In the genomic region with DNA sequence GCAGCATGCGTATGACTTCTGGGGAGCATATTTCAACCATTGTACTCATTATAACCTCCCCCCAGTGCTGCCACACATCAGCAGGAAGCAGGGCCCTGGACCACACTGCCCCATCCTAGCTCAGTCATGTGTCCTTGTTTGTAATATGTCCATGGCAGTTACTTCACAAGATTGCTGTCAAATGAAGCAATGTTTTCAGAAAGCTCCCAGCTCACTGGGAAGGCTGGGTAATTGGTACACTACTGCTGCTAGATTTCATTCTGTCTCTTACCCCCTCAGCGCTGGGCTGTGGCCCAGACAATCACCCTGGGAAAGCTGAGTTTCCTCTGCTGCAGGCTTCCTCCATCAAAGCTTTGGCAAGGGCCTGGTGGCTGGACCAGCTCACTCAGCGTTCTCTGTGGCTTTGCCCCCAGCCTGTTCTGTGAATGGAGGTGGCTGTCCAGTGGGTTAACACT, we compare ENCODE assay signal across 21 mouse cellular contexts. TPM values are rescaled to one million over a fixed set of nuclear protein-coding genes. Genes with fewer than 3 reads are reported as not detected.
DNase-seq lines count a peak whose midpoint lies in the region; ATAC-seq lines count a peak whose summit lies in the region.
"Had no signal": no experiment of that assay in that cellular context is flagged by ENCODE, and none has a peak within 500 bp of the region (broad histone marks: within the 10 kb centered on the region; RNA-seq: fewer than 3 reads in every experiment).

No protein-coding gene starts in this region.

- H3K27me3 ChIP-seq in megakaryocyte, embryonic 14.5 days (replicated peaks): no peaks in the 10 kb centered on the region
- no peaks in the 10 kb centered on the region for H3K27me3 ChIP-seq in forebrain, embryonic 16.5 days (replicated peaks; ENCODE audit: control insufficient read depth, insufficient read depth, low read length)
- H3K27me3 ChIP-seq: intestine, embryonic 15.5 days; limb, embryonic 15.5 days; liver, embryonic 15.5 days; midbrain, embryonic 13.5 days had no signal

- H3K36me3 ChIP-seq in megakaryocyte, embryonic 14.5 days (replicated peaks; ENCODE audit: low read length): peaks cover 96% of the 10 kb centered on the region
- H3K36me3 ChIP-seq in forebrain, embryonic 16.5 days (ENCODE audit: control insufficient read depth, insufficient read depth): peaks cover 41% of the 10 kb centered on the region

- H3K9ac ChIP-seq in forebrain, embryonic 16.5 days (replicated peaks; ENCODE audit: low read depth, low read length): no peak overlapping the region
- H3K9ac ChIP-seq: intestine, embryonic 15.5 days; limb, embryonic 15.5 days; liver, embryonic 15.5 days; midbrain, embryonic 13.5 days had no signal

- peak overlapping the region; percentile 5 for H3K4me3 ChIP-seq in megakaryocyte, embryonic 14.5 days (replicated peaks)
- H3K4me3 ChIP-seq in forebrain, embryonic 16.5 days (replicated peaks; ENCODE audit: low read length): no peak overlapping the region
- H3K4me3 ChIP-seq: hindbrain, embryonic 10.5 days; intestine, embryonic 15.5 days; limb, embryonic 15.5 days; liver, embryonic 15.5 days; midbrain, embryonic 13.5 days had no signal

- intact Hi-C loops in heart, postnatal 10 days (cut with DNase I): no loop called here

- H3K27ac ChIP-seq in forebrain, embryonic 16.5 days (ENCODE audit: low read length): no peak overlapping the region
- H3K27ac ChIP-seq: hindbrain, embryonic 10.5 days; intestine, embryonic 15.5 days; limb, embryonic 15.5 days; liver, embryonic 15.5 days; midbrain, embryonic 13.5 days had no signal

- H3K9me3 ChIP-seq in megakaryocyte, embryonic 14.5 days: no peaks in the 10 kb centered on the region
- no peaks in the 10 kb centered on the region for H3K9me3 ChIP-seq in forebrain, embryonic 16.5 days (ENCODE audit: control insufficient read depth, low read length)
- H3K9me3 ChIP-seq: hindbrain, embryonic 10.5 days; intestine, embryonic 15.5 days; limb, embryonic 15.5 days; liver, embryonic 15.5 days; midbrain, embryonic 13.5 days had no signal

- H3K4me1 ChIP-seq in megakaryocyte, embryonic 14.5 days: peaks cover 31% of the 10 kb centered on the region
- peaks cover 10% of the 10 kb centered on the region for H3K4me1 ChIP-seq in forebrain, embryonic 16.5 days (replicated peaks; ENCODE audit: control insufficient read depth, insufficient read depth, low read length)
- H3K4me1 ChIP-seq: intestine, embryonic 15.5 days; limb, embryonic 15.5 days had no signal

- no peak for ATAC-seq in forebrain, embryonic 16.5 days
- ATAC-seq: hindbrain, embryonic 16.5 days; intestine, embryonic 15.5 days; midbrain, embryonic 13.5 days had no signal

- peak; percentile 92 for DNase-seq in heart, adult 11 months
- DNase-seq in heart, postnatal 10 days: no peak
- DNase-seq in adipocyte (ENCODE audit: low spot score): peak; percentile 42
- DNase-seq in lung, postnatal 10 days: peak; percentile 79
- DNase-seq in kidney, postnatal 4 days: no peak
- DNase-seq: cerebellum, adult 18-20 months; cerebellum, postnatal 14 days; kidney, adult 8-10 months; kidney, postnatal 14 days; left cerebral cortex, postnatal 4 days; thymus, adult 18-20 months; thymus, postnatal 36 days had no signal

- WGBS in forebrain, embryonic 16.5 days: 95% methylated on average over 3 of the region's 3 CpGs

- no peak overlapping the region for H3K4me2 ChIP-seq in forebrain, embryonic 16.5 days (ENCODE audit: low read length)
- H3K4me2 ChIP-seq: heart, embryonic 11.5 days; intestine, embryonic 15.5 days; limb, embryonic 15.5 days; liver, embryonic 15.5 days; midbrain, embryonic 13.5 days had no signal

RNA-seq across cellular contexts. Expression of gene Atp6v0e, which starts 22.7 kb away (rescaled TPM):
- total RNA-seq in heart, postnatal 10 days (2021): 10 to 100 TPM; 87.1 to 87.8 TPM
- polyA plus RNA-seq in megakaryocyte, embryonic 14.5 days (2012; ENCODE audit: insufficient read depth, low replicate concordance): 15.6 and 16.1 TPM in 2 replicates
- polyA plus RNA-seq in forebrain, embryonic 16.5 days (2015; fragmentation: Nextera tagmentation; extraction: Ambion mirVana): 129 and 146 TPM in 2 replicates

Comparison
In these comparisons a context has a peak if more than half of its experiments do, and no peak if none do; other contexts are left out.
1. DNase-seq: peak in heart, adult 11 months (single experiment), adipocyte (single experiment) and lung, postnatal 10 days (single experiment); none in heart, postnatal 10 days (0 of 2) and kidney, postnatal 4 days (0 of 2).